Mouse (Mus musculus) lung, postnatal 14 days (tissue): ENCODE data around the gene Reep6.

ENCODE experiments used
- DNase-seq: peaks from one replicate; pipeline ENCODE4 v3.0.0; 2021

Reep6 gene

GRCm38 (mm10) chr10:80329273-80330081 is at the start of gene Reep6, which contains the start of gene Pcsk4:
Gene Reep6, plus strand, starts transcription at chr10:80329953.
Gene Pcsk4, minus strand, starts transcription at chr10:80329498.
- DNase-seq = peak; percentile 94

GRCm38 (mm10) chr10:80281304-80281703 is 48.4 kb upstream of the Reep6 start:
- DNase-seq = no peak

DNA sequence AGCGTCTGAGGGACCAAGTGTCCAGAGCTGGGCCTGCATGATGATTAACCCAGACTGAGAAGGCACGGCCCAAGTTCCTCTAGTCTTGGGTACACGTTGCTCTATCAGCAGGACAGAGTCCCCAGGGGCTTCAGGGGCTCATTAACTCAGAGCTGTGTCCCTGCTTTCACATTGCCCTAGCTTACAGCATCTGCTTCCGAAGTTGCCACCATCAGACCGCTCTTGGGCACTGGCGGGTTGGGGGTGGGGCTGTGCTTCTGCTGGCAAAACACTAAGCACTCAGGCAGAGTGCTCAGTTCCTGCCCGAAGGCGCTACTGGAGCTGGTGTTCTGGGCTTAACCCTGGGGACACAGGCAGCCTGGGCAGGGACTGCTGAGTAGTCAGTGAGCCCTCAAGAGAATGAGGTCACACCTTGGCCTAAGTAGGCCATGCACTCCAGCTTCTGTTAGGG is 47.8 kb upstream of the Reep6 start:
- DNase-seq = peak; percentile 69

- DNase-seq = no peak
Measured at GRCm38 (mm10) chr10:80282481-80283441, 47.0 kb upstream of the Reep6 start.

DNA sequence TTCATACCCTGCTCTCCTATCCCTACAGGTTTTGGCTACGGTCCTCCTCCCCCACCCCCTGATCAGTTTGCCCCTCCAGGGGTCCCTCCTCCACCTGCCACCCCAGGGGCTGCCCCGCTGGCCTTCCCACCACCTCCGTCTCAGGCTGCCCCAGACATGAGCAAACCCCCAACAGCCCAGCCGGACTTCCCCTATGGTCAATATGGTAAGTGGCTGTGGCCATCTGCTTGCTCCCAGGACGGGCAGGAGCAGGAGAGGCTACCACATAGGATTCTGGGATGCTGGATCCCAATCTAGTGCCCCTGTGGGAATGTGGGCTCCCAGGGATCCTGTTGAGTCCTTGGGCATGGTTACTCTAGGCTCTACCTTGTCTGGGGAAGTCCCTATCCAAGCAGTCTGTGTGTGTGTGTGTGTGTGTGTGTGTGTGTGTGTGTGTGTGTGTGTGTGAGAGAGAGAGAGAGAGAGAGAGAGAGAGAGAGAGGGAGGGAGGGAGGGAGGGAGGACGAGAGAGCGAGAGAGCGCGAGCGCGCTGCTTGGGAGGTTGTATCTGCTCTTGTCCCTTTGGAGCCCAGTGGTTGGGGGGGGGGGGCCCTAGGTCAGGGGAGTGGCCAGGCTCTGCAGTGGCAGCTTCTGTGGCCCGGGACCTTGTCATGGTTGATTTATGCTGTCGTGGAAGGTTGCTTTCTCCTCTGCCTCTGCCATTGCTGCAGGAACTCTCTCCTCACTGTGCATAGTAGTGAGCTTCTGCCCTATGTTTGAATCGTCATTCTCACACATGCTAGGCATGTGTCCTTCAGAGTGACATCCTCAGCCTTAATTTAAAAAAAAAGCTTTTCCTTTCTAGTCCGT is 44.3 kb upstream of the Reep6 start:
- DNase-seq = no peak

GRCm38 (mm10) chr10:80288097-80288496 is 41.7 kb upstream of the Reep6 start:
- no peak for DNase-seq

DNA sequence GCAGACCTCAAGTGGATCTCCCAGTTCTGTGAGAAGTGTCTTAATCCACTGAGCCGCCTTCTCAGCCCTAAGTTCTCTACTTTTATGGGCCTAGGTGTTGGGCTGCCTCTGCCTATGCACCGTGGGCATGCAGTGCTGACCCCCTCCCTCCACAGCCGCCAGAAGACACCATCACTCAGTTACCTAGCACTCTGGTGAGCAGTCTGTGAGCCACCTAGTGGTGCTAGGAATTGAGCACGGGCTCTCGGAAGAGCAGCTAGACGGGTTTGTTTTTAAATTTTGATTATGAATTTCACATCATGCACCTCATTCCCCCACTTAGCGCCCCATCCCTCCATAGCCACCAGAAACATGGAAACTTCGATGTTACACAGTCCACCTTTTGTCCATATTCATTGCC is 41.1 kb upstream of the Reep6 start:
- DNase-seq = no peak

GRCm38 (mm10) chr10:80292251-80293146 is 37.3 kb upstream of the Reep6 start, which contains the start of gene Rps15:
Gene Rps15, plus strand, starts transcription at chr10:80292453.
- peak; percentile 96 for DNase-seq

DNA sequence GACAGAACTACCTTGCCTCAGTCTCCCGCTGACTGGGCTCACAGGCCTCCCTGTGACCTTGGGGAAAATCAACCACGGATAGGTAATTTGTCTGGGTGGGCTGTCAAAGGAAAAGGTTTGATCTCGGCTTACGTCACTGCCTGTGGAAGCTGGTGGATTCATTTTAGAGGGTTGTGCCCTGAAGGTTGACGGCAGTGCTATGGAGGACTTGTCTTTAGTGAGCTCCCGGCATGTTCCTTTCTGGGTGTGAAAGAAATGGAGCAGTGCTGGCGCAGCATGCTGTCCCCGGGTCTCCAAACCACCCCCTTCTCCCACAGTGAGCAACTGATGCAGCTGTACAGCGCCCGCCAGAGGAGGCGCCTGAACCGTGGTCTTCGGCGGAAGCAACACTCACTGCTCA is 36.4 kb upstream of the Reep6 start:
- DNase-seq = no peak

- DNase-seq = no peak
Measured at GRCm38 (mm10) chr10:80294311-80294710, 35.4 kb upstream of the Reep6 start.

- DNase-seq = no peak
Measured at GRCm38 (mm10) chr10:80294788-80295303, 34.9 kb upstream of the Reep6 start.

DNA sequence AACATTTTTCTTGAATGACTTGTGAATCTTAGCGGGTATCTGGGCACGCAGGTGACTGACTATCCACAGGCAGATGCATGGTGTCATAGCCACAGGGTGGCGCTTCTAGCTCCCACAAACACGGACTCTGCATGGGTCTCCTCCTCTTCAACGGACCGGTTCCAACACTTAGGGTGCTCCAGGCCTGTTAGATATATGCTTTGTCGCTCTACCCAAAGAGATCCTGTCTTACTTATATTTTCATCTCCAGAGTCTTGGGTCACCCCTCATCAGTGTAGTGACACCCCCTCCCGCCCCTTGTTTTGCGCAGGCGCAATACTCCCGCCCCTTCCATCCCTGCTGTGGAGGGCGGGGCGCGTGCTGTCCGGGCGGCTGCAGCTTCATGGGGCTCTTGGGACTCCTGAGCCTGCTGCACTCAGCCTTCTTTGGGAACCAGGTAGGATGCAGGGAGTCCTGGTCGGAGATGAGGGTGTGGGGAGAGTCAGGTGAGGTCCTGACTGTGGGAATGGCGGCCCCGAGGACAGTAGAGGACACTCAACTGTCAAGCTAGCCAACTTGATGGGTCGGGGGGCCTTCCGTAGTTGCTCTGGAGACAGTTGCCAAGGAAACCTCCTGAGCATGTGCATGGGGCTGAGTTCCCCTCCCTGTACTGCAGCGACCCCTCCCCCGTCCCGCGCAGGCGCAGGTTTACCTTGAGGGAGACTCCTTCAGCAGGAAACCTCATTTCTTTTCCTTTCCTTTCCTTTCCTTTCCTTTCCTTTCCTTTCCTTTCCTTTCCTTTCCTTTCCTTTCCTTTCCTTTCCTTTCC is 33.9 kb upstream of the Reep6 start, which contains the start of gene Apc2:
Gene Apc2, plus strand, starts transcription at position 360 of the 808 bp plus-strand sequence.
- DNase-seq = peak; percentile 75

- DNase-seq = no peak
Measured at GRCm38 (mm10) chr10:80296824-80297223, 32.9 kb upstream of the Reep6 start.

DNA sequence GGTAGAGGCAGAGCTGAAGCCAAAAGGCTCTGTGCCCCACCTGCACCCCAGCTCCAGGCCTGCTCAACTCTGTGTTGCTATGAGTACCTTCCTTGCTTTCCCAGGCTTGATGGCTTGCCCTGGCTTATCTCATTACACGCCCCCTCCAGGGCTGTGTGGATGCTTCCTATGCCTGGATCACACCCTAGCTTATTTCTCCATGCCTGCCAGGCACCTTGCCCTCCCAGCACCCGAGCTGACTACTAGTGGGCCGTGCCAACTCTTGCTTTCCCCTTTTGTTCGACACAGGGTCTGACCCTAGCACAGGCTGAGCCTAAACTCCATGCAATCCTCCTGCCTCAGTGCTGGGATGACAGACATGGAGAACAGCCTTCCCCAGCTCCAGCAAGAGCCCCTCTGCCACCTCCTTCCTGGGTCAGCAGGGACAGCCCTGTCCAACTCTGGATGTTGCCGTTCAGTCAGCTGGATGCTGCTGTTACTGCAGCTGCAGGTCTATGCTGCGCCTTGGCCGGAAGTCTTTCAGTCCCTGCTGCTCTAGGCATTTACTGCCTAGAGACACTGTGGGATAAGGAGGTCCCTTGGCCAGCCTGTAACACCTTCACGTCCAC is 32.1 kb upstream of the Reep6 start:
- no peak for DNase-seq

DNA sequence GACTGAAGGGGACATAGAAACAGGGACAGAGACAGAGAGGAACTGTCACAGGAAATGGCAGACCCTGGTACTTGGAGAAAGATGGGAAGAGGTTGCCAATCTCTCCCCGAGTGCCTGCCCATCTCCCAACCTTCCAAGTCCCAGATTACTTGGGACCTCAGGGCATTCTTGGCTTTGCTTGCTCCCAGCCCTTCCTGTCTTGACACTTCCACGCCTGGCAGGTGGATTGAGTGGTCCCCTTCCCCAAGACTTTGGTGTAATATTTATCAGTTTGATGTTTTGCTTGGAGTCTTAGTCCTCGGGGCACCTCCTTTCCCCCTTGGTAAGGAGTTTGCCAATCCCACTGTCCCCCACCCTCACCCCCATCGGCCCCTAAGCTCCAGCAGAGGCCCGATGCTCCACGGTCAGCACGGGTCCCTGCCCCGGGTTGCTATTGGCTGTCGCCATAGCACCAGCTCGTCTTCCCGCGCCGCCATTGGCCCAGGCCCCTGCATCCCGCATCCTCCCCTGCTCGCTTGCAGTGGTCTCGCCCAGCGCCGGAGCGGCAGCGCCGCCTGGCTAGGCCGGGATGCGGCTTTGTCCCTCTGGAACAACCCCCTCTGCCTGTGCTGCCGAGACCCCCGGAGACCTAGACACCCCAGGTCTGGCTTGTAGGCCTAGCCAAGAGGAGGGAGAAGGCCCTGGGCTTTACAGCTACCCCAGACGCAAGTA is 31.0 kb upstream of the Reep6 start:
- DNase-seq = no peak

DNA sequence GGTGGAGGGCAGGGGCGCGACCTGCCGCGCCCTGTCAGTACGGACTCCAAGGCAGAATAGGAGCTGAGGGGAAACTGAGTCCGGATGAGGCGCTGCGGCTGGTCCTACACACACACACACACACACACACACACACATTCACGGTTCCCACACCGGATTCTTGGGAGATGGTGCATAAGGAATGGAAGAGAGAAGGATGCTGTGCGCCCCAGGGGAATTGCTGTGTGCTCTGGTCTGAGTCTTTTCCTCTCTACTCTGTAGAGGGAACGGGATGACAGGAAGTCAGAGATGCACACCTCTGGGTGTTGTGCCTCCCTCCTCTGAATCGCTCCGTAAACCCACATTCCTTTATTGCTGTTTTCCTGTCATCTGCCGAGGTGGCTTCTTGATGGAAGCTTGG is 30.5 kb upstream of the Reep6 start:
- DNase-seq = no peak

GRCm38 (mm10) chr10:80299824-80300223 is 29.9 kb upstream of the Reep6 start:
- no peak for DNase-seq

DNA sequence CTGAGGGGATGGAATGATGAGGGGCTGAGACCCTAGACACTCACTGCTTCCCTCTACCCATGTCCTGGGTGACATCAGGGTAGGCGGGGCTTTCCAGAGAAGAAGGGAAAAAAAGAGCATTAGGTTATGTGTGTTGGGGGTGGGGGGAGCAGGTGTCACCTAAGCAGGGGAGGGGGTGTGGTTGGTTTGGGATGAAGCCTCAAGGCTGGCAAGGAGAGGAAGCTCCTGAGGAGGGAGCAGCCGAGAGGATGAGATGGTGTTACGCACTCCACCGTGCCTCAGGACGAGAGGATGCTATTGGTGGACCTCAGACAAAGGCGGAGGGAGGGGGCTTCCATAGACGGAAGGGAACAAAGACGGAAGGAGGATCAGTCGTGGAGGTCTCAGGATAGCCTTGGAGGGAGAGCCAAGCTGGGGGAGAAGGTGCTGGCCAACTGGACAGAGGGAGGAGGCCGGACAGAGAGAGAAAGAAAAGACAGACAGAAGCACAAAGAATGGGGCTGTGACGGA is 29.0 kb upstream of the Reep6 start:
- DNase-seq = no peak
